Mouse (Mus musculus) gastrocnemius, postnatal 4 days (tissue): ENCODE data around the gene Chn2. TPM values are rescaled to one million over a fixed set of nuclear protein-coding genes. Genes with fewer than 3 reads are reported as not detected.

Experiments
- DNase-seq, 2 experiments: peaks; one replicate each; pipeline ENCODE4 v3.0.0; 2021 to 2022; ENCODE audit warnings: low spot score in 2 of 2, mixed read lengths in 2 of 2
- total RNA-seq, 2 experiments: library from RNA; stranded (reverse); gene quantifications; 2 replicates each; pipeline ENCODE4 v1.2.3; 2021

The Chn2 gene
- total RNA-seq, 2 experiments from 2014 or later = 9.6 to 9.8 TPM

DNA sequence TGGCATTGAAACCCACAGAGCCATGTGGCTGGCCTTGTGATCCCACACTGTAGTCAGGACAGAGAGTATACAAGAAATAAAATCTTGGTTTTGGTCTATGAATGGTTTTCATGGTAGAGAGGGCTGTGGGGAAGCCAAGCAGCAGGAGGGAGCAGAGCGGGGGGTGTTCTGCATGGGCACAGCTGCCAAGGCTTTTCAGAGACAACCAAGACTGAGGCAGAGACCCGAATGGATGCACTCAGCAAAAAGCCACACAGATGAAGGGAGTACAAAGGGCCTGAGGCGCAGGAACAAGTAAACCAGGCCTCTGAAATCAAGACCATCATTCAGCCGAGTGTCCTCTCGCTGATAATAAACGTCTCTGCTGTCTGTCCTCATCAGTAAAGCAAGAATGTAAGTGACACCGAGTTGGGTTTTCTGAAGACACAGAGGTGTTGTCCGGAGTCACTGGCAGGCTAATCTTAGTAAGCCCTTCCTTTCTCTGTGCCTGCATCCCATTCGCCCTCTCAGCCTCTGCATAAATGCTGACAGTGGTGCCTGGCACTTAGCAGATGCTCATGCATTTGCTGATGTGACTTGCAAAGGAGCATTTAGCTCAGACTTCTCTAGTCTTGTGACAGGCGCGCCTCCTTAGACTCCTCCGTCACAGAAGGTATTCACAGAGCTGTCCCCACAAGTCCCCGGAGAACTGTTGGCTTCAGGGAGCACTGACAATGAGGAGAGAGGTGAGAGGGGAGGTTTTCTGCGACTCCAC lies 144.6 kb downstream of the Chn2 start:
- no peak for DNase-seq

DNA sequence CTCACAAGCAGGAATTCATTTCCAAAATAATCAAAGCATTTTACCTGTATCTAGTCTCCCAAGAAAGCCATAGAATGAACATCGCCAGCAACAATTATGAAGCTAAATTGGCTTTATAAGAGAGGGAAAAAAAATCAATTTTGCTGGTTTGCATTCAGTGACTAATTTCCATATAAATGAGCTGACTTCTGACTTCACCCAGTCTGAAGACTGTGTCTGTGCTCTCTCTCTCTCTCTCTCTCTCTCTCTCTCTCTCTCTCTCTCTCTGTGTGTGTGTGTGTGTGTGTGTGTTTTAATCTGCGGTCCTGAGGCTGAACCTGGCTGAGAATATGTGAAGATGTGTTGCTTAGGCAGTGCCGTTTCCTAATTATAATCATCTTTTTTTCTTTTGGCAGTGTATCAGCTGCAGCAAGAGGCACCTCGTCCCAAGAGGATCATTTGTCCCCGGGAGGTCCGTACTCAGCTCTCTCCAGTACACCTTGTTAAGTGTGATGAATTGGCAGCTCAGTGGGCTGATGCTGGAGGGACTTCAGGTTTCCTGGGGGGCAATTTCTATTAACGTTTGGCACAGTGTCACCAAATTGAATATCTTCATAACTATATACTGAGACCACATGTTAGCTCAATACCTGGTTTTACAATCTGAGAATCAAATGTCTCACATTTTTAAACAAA lies 154.4 kb downstream of the Chn2 start:
- no peak for DNase-seq

DNA sequence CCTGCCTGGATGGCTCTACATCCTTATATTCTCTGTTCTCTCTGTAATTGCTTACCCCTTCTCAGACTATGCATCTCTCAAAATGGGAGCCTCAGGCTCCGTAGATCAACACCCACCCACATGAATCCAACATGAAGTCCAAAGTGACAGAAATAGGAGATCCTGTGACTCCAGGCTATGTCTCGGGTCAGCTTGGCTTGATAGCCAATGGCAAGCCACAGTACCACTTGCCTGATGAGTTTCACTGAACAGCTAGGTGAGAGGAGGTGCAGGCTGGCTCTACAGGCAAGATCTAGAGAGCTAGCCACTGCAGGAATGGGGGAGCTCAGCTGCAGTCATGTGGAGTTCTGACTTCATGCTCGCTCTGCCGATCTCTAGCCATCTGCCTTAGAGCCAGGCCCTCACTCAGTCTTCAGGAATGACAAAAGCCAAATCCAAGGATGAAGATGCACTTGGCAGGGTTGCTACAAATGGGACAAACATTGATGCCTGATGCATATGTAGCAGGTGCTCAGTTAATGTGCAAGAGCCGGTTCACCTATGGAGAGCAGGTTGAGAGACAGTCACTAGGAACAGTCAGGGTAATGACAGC lies 158.6 kb downstream of the Chn2 start:
- DNase-seq = no peak

DNA sequence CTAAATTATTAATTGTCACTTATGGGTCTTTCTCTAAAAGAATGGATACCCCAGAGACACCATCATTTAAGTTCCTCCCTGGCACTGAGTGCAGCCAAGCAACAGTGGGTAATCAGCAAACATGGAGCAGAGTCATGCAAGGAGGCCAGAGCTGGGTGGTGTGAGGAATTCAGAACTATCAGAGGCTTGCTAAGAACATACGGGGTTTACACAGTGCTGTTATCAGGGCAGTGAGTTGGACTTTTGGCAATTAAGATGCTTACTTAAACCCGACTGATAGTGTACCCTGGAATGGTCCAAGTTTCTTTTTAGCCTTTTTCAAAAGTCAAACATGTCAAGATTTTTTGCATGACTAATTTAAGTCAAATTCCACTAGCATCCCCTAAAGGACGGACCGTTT lies 160.2 kb downstream of the Chn2 start:
- DNase-seq = no peak

DNA sequence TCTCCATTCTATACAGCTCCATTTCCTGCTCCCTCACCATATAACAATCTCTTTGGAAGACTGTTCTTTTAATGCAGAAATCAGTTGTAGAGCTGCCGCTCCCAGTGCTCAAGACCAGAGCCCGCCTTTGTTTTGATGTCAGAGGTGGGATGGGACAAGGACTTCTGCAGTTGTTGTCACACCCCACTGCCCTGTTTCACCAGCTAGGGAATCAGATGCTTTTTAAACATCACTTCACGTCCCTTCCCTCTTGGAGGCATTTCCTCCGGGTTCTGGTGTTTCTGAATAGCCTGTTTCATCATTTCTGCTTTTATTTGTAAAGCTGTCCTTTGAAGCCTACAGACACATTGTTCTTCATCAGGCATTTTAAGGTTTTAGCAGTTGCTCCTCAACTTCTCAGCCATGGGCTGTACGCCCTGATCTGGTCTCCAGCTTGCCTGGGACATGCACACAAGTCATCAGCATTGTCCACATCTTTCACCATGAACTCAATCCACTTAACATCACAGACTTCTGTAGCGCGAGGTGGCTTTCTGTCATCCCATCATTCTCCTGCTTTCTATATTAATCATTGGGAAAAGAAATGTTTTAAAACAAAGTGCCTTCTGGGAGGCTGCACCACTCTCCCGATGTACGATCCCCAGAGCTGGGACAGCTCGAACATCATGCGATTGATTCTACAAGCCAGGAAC lies 160.8 kb downstream of the Chn2 start:
- no peak for DNase-seq

DNA sequence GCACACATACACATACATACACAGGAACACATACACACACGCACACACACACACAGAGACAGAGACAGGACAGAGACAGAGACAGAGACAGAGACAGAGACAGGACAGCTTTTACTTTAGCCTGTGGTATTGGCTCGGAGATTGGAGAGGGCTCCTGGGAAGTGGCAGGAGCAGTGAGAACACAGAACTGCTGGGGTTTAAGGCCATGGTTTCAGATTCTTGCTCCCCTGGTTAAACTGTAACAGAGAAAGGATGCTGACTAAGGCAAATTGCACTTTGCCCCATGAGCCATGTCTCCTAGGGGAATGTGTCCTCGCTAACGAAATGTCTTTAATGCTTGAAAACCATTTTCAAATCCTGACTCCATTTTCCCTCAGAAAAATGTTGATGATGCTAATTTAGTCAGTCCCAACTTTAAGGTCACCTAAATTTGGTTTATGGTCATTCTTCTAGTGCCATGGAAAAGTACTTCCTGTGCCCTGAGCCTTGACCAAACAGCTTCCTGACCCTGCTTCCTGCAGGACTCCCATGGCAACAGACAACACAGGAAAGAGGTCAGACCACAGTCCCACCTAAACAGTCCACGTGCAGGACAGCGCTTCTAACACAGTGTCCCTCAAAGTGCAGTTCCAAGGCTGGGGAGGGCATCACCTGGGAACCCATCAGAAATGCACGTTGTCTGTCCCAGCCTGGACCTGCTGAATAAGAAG lies 163.1 kb downstream of the Chn2 start:
- no peak for DNase-seq

DNA sequence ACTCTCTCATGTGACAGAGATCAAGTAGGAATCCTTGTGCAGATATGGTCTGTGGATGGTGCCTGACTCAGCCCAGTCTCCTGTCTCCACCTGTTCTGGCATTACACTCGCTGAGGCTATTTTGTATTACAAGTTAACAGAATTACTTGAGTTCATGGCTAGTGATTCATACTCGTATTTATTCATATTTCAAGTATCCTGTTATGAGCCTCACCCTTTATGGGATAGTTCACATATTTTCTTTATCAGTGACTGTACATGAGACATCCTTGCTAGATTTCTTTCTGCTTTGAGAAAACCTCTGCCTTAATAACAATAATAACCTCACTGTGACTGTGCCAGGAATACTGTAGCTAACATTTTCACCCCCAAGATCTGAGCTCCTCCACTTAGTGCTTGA lies 164.0 kb downstream of the Chn2 start:
- no peak for DNase-seq

DNA sequence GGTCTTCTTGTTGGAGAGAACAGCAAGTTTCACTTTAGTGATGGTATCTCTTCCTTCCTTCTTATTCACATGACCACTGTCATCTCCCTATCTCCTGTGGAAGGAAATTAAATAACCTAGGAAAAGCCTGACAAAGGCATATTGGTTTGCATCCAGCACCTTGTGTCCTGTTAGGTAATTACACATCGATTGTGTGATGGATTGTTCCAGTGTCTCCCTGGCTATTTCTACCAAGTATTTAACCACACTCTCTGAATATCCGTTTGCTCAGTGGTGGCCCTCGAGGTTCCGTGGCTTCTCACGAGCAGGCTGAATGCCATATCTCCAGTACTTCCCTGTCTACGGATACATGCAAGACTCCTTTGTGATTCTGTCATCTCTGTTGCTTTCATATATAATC lies 164.6 kb downstream of the Chn2 start:
- DNase-seq = no peak

DNA sequence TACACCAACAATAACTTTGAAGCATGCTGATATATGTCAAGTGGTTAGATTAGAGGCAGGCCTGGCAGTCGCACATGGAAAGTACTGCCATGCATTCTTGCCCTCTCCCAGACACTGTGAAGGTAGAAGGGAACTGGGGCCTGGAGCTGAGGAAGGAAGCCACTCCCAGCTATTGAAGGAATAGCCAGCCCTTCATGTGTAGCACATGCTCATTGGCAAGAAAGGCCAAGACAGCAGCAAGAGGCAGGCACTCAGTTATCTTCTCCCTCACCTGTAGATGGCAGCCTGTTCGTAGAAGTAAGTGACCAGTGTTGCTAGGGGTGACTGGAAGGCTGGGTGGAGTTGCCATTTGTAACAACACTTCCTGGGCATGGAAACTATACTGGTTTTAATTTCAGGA lies 165.6 kb downstream of the Chn2 start:
- no peak for DNase-seq

DNA sequence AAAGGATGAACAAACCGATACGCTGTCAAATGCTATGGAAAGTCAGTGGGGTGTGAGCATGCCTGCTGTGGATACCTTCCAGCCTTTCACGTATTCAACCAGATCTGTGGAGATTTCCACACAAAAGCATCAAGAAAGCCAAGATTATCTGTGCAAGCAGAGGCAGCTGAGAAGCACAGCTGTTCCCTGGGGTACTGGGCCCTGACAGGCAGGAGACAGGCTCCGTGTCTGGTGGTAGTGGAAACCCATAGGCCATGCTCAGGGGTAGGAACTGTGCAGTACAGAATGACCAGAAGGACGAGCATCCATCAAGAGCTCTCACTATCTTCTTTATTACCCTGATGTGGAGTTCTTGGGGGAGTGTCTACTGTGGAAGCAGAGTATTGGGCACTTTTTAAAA lies 166.1 kb downstream of the Chn2 start:
- no peak for DNase-seq

DNA sequence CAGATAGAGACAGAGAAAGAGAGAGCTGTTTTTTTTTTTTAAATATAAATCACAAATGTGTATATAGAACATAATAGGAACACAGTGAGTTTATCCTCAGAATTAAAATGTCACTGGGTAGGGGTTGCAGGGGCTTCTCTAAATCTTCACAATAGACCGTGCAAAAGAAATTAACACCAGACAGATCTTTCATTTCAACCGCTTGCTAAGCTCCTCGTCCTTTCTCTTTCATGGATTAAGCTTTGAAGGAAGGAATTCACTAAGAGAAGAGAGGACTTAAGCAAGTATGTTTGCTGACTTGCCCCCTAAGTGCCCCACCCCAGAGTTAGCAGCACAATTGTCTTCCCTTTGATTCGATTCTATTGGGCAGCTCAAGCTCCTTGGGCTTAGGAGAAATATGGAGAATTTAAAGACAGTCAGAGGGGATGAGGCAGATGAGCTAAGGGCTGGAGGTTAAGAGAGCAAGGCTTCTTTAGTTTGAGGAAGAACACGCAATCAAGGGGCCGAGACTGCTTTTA lies 166.9 kb downstream of the Chn2 start:
- no peak for DNase-seq

DNA sequence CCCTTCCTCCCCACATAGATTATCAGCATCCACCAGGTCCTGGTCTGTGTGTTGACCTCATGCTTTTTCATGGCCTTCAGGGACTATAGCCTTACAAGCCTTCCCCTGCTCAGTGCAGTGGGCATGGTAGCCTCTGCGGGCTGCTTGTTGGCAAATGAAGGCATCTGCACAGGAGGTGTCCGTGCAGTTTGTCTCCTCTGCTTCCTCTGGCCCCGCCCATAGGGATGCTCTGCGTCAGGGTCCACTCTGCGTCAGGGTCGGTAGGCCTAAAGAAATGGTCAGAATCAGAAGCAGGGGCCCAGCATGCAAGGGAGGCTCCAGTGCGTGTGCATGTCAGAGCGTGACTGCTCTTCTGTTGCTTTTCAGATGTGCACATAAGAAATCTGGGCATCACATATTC lies 169.4 kb downstream of the Chn2 start:
- DNase-seq = no peak

DNA sequence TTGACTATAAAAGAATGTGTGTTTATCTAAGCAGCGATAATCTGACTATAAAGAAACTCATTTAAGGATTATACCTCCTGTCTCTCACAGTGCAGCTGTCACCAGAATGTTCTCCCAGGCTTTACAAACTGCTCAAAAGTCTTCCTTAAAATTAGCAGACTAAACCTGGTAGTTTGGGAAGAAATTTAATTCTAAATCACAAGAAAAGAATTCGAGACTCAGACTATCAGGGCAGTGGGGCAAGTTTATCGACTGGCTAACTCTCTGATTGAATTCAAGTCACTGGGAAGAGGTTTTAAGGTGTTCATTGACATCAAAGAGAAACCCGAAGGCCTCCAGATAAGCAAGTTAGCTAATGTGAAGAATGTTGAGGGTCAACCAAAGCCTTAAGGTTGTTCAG lies 171.6 kb downstream of the Chn2 start:
- DNase-seq = no peak

DNA sequence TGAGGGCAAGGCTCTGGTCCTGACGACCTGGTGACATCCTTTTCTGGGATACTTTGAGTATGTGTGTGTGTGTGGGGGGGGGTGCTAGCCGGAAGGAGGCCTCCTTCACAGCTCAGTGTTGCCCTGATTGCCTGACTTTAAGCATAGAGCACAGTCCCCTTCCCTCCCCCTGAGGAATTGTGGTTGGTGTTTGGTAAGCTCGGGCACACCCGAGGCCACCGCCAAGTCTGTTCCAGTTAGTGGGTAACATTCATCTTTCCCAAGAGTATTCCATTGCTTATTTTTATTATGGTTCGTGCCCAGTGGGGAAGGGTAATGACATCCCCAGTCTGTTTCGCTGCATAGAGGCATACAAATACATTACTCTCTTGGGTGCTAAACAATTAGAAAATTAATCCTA lies 172.6 kb downstream of the Chn2 start:
- no peak for DNase-seq

DNA sequence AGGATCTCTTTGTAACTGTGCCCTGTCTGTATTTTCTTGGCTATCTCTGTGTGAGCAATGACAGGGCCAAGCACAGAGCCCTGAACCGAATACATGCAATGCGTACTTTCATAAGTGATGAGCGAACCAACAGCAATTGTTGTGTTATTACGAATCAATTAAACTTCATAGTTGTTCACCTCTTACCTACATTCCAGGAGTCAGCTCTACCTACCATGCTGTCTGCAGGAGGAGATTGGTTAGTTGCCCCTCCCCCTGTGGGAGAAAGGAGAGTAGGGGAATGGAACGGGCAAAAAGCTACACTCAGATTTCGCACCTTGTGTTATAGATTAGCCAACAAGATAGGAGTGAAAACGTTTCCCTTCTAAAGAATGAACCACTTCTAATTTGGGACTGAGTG lies 174.4 kb downstream of the Chn2 start:
- no peak for DNase-seq

DNA sequence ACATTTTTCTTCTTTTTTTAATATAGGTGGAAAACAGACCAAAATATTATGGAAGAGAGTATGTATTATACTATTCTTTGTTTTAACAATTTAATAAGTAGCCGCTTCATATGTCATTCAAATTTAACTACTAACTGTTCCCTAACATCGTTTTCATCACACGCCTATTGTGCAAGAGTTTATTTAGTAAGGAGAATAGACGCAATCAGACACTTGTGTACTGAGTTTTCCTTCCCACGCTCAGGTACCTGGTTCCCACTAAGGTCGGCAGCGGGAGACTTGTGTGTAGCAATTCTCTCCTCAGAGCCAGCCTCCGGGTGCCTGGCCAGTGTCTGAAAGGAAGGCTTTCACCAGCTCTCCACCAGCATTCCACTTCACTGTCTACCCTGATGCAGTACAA lies 176.3 kb downstream of the Chn2 start:
- no peak for DNase-seq

DNA sequence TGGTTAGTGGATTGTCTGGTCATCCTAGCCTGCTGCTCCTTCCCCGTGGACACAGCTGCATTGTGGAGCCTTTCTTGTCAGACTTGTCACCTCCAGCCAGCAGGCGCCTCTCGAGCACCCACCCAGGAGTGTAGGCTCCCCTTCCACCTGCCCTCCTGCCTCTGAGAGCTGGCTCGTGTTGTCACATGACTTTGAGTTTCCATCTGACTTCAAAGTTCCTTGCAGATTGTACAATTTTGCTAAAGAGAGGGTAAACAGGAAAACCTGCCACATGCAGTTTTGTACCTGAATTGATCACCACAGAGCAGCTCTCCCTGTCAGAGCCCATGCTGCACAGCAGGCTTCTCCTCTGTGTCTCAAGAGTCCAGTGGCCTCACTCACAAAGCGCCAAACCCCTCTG lies 177.2 kb downstream of the Chn2 start:
- DNase-seq = no peak

DNA sequence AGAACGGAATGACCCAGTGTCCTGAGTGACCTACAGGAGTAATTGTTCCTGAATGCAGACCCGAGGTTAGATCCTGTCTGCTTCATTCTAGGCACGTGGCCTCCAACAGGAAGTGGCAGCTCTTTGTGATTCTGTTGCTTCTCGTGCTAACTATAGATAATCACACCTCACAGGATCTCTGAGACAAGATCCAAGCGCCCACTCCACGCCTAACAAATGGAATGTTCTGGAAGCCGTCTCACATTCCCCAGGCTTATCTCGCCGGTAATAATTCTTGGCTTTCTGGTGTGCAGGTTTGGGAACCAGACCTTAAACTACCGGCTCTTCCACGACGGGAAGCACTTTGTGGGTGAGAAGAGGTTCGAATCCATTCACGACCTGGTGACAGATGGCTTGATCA lies 180.8 kb downstream of the Chn2 start:
- no peak for DNase-seq

DNA sequence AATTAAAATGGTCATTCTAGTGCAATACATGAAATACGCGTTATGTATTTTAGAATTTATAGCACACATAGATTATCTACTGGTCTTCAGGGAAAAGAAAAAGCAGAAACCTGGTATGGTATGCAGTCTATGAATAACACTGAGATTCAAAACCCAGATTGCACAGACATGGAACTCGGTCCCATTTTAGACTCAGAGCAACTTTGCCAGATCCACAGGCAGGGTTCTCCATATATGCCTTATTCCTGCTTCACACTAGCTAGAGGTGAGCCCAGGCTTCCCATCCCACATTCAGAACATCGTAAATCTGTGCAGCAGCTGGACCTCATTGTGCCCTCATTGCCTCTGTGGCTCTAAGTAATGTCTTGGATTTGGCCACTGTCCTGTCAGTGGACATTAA lies 184.2 kb downstream of the Chn2 start:
- no peak for DNase-seq

DNA sequence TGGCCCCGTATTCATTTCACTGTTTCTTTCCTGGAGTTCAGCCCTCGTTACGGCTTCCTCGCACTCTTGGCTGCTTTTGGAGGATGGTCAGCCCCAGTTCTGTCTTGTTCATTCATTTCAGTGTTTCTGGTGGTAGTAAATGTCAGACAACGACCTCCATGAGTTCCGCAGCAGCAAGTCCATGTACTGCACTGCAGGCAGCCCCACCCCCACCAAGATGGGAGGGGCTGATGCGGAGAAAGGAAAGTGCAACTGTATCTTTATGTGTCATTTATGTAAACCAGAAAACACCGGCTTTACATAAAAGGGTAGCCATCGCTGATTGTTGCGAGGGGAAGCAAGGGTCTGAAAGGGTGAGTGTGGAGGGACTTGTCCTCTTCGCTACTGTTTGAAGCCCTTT lies 185.0 kb downstream of the Chn2 start:
- DNase-seq = no peak

DNA sequence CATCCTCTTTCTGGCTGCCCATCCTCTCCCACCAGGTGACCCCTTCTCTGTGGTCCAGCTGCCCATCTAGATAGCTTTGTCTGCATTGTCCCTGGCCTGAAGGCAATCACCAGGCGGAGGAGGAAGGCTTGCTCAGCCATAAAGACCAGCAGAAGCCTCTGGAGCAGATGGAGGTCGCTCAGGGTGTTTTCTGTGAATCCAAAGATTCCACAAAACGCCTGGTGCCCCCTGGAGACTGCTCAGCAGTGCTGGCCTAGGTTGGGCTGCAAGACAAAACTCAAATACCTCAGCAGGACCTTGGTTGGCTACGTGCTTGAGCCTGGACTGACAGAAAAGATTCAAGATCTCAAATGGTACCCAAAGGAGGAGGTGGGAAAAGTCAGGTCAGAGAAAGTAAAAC lies 186.0 kb downstream of the Chn2 start:
- no peak for DNase-seq
